Mouse (Mus musculus) cerebellum, adult 11 months (tissue): Measurements from ENCODE around the gene Nrp2.

Experiments
- DNase-seq: peaks from one replicate; pipeline ENCODE4 v3.0.0; 2022

Nrp2 gene

GRCm38 (mm10) chr1:62825822-62826765, 123.0 kb downstream of the Nrp2 start:
- DNase-seq = no peak

GRCm38 (mm10) chr1:62827316-62827715, 124.2 kb downstream of the Nrp2 start:
- DNase-seq = no peak

- DNase-seq = no peak
Observed at GRCm38 (mm10) chr1:62828156-62828555, 125.1 kb downstream of the Nrp2 start.

GRCm38 (mm10) chr1:62829690-62830417, 126.8 kb downstream of the Nrp2 start:
- DNase-seq = no peak

- DNase-seq = no peak
Observed at GRCm38 (mm10) chr1:62830418-62830769, 127.3 kb downstream of the Nrp2 start.

GRCm38 (mm10) chr1:62831725-62832455, 128.8 kb downstream of the Nrp2 start:
- no peak for DNase-seq

GRCm38 (mm10) chr1:62833356-62833755, 130.3 kb downstream of the Nrp2 start:
- DNase-seq = no peak

GRCm38 (mm10) chr1:62834443-62835185, 131.5 kb downstream of the Nrp2 start:
- no peak for DNase-seq

- DNase-seq = no peak
Observed at GRCm38 (mm10) chr1:62838083-62838482, 135.0 kb downstream of the Nrp2 start.

- DNase-seq = no peak
Observed at GRCm38 (mm10) chr1:62838631-62839030, 135.5 kb downstream of the Nrp2 start.

GRCm38 (mm10) chr1:62843215-62843614, 140.1 kb downstream of the Nrp2 start:
- no peak for DNase-seq

- no peak for DNase-seq
Observed at GRCm38 (mm10) chr1:62850990-62851940, 148.2 kb downstream of the Nrp2 start.

- no peak for DNase-seq
Observed at GRCm38 (mm10) chr1:62853362-62853761, 150.3 kb downstream of the Nrp2 start.

GRCm38 (mm10) chr1:62853996-62854395, 150.9 kb downstream of the Nrp2 start:
- no peak for DNase-seq

- DNase-seq = no peak
Observed at GRCm38 (mm10) chr1:62859098-62859497, 156.0 kb downstream of the Nrp2 start.

GRCm38 (mm10) chr1:62859556-62860300, 156.6 kb downstream of the Nrp2 start:
- DNase-seq = no peak

- DNase-seq = no peak
Observed at GRCm38 (mm10) chr1:62860327-62860726, 157.2 kb downstream of the Nrp2 start.

GRCm38 (mm10) chr1:62860788-62861187, 157.7 kb downstream of the Nrp2 start:
- DNase-seq = no peak
